Mouse (Mus musculus) left cerebral cortex, postnatal 4 days (tissue): Measurements from ENCODE around the gene Cenpx. TPM values are rescaled to one million over a fixed set of nuclear protein-coding genes. Genes with fewer than 3 reads are reported as not detected.

Experiments used
- DNase-seq: peaks from one replicate; pipeline ENCODE4 v3.0.0-alpha.2; 2022
- intact Hi-C: fragments of 180-260 bp; cut with DNase I; formaldehyde crosslinking; loops from one replicate; pipeline ENCODE4 v1.15.1; 2025
- total RNA-seq, 2 experiments: library from RNA; stranded (reverse); gene quantifications; 2 replicates each; pipeline ENCODE4 v1.2.3; 2021

Gene Cenpx
- total RNA-seq, 2 experiments from 2014 or later, result 31.2 to 35.1 TPM

DNA sequence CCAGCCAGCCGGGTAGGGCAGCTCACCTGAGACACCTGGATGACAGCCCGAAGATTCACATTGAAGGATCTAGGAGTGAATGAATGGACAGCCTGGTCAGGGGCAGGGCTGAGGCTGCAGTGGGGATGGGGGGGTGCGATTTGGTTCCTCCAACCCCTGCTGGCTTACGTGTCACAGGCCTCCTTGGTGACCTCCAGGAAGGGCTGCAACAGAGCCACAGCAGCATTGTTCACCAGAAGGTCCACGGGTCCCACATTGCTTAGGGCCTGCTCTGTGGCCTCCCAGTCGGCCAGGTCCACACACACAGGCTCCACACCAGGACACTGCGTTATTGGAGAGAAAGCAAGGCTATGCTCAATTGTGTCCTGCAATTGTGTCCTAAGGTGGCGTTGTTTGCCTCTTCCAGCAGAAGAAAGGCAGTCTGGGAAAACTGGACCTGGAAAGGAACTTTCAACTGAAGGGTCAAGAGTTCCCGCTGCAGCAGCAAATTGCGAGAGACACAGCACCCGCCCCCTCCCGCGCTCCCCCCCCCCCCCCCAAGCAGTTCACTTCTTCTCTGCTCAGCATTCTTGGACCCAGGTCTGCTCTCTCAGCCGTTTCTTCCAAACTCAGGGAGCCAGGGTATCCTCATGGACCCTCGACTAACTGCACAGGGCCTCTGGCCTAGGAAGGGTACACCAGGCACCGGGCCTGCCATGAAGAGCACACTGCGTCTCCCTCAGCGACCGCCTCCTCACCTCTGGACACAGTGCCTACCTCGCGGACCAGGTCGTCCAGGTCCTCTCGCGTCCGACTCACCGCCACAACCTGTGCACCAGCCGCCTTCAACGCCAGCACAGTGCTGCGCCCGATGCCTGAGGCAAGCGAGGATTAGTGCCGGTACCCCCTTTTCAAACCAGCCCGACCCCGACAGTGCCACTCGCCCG is 13.0 kb upstream of the Cenpx start:
- intact Hi-C loops, result no loop called here
- no peak for DNase-seq

DNA sequence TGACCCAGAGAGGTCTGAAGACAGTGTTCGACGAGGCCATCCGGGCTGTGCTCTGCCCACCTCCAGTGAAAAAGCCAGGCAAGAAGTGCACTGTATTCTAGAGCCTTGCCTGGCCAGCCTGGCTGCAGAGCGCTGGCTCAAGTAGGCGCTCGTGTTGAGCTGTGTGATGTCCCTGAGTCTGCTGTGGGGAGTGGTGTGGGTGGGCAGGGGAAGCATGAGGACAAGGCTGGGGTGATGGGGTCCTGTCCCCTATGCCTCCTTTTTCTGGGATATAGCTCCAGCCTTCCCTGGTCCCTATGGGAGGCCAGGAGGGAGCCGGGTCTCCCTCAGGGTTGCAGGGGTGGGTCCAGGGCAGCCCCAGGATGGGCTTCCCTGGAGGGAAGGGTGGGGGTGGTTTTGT is 10.0 kb upstream of the Cenpx start:
- intact Hi-C loops, result no loop called here
- DNase-seq, result no peak

DNA sequence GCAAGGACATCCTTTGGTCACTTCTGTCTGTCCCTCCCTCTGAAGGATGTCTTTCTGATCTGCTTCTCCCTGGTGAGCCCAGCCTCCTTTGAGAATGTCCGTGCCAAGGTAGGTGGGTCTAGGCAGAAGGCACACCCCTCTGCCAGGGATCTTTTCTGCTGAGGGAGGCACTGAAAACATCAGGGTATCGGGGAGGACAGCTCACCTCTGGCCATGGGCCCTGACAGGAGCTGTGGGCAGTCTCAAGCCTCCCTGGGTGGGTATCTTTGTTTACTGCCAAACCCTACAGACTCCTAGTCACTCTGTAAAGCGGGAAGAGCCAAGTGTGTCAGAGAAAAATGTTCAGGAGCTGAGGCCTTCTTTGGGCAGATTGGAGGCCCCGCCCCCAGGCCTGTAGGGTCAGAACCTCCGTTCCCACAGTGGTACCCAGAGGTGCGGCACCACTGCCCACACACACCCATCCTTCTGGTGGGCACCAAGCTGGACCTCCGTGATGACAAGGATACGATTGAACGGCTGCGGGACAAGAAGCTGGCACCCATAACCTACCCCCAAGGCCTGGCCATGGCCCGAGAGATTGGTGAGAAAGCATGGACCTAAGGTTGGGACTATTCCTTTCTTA is 9.3 kb upstream of the Cenpx start:
- DNase-seq, result no peak

DNA sequence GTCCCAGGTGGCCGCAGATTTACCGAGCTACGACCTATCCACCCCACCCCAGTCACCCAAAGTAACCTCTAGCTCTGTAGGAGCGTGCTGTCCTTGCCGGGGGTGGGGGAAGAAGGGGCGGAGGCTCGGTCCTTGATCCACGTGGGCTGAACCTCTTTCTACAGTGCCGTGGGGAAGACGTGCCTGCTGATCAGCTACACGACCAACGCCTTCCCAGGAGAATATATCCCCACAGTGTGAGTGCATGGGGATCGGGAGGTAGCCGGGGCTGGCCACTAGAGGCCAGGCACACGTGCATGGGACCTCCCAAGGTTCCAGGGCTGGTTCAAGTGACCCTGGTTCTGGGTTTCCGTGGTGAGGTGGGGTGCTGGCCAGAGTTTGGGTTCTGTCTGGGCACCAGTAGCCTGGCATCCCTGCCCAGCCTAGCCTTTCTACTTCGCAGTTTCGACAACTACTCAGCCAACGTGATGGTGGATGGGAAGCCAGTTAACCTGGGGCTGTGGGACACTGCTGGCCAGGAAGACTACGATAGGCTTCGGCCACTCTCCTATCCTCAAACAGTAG is 8.6 kb upstream of the Cenpx start:
- intact Hi-C loops, result no loop called here
- no peak for DNase-seq

More for the DNA sequence above, 9.3 kb upstream of the Cenpx start:
- intact Hi-C loops, result no loop called here

DNA sequence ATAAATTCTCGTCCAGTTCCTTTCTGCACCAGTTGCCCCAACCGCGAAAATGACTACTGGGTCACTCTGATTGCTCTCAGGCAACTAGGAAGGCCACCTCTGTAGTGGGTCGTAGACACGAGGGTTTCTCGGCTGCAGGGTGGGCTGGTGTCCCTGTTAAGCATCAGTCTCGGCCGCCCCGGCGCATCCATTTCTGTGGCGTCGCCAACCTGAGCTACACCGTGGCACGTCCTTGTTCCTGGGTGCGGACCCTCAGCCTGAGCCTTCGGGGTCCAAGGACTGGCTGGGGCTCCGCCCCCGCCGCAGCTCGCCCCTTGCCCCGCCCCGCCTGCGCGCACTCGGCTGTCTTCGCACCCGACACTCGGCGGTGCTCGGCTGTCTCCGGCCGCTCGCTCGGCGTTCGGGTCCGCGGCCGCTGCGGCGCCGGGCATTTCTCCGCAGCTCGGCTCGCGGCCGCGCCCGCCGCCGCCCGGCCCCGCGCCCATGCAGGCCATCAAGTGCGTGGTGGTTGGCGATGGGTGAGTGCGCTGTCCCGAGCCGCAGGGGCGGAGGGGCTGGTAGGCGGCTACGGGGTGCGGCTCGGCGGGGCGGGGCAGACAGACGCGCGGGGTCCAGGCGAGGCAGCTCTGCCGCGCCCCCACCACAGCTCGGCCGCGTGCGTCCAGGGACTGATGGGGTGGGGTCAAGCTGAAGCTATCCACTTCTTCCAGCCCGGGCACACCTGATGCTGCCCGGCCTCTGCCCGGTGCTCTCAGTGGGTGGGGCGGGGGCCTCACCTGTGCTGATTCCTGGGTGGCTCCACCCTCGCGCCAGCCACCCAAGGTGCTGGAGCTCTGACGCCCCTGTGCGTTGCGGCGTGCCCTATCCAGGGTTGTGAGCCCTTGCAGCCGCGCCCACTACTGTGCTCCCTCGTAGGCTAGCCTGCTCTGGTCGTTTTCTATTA is 7.9 kb upstream of the Cenpx start, which contains the start of gene Rac3:
Gene Rac3, plus strand, starts transcription at position 347 of the 943 bp plus-strand sequence.
- peak; percentile 82 for DNase-seq
- intact Hi-C loops, result loop anchor here (2.0 kb wide), 1 partner anchor 55 kb away; no protein-coding TSS in a partner anchor

DNA sequence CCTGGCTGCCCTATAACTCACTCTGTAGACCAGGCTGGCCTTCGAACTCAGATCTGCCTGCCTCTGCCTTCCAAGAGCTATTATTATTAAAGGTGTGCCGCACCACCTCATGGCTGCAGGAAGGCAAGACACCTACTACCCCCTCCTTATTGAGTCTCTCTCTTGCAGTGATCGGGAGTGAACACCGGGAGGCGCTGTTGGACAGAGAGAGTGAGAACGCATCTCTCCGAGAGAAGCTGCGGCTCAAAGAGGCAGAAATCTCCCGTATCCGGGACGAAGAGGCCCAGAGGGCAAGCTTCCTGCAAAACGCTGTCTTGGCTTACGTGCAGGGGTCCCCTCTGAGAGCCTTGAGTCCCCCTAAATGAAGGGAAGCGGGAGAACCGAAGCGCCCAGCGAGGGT is 6.9 kb upstream of the Cenpx start:
- intact Hi-C loops, result loop anchor here (2.0 kb wide), 1 partner anchor 56 kb away; no protein-coding TSS in a partner anchor
- DNase-seq, result peak; percentile 93

DNA sequence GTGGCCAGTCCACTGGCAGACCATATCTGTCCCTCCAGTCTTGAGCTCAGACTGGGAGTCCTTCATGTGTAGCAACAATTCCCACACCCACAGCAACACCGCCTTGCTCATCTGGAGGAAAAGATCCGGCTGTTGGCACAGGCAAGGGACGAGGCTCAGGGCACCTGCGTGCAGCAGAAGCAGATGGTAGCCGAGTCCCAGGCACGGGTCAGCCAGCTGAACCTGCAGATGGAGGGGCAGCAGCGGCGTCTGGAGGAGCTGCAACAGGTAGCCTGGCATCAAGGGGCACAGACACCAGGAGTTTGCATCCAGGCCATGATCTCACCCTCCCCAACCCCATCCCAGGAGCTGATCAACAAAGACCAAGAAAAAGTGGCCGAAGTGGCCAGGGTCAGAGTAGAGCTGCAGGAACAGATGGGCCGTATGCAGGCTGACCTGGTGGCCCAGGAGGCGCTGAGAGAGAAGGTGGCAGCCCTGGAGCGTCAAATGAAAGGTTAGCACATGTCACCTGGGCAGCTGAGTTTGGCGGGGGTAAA is 6.4 kb upstream of the Cenpx start:
- no peak for DNase-seq
- intact Hi-C loops, result loop anchor here (2.0 to 10.0 kb wide), 2 partner anchors 57 to 95 kb away; partner anchors contain the start of gene Sirt7

DNA sequence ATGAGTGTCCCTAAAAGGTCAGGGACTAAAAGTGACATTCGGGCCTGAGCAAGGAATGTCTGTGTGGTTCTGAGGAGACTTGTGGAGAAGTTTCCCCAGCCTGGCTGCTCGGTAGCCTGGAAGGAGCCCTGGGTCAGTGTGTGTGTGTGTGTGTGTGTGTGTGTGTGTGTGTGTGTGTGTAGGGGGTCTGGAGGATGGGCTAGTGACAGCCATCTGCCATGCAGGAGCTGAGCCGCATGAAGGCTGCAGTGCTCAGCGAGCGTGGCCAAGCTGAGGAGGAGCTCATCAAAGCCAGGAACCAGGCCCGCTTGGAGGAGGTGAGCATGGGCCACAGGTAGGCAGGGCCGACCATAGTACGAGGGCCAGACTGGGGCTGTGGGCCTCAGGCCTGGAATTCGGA is 5.7 kb upstream of the Cenpx start:
- DNase-seq, result no peak

DNA sequence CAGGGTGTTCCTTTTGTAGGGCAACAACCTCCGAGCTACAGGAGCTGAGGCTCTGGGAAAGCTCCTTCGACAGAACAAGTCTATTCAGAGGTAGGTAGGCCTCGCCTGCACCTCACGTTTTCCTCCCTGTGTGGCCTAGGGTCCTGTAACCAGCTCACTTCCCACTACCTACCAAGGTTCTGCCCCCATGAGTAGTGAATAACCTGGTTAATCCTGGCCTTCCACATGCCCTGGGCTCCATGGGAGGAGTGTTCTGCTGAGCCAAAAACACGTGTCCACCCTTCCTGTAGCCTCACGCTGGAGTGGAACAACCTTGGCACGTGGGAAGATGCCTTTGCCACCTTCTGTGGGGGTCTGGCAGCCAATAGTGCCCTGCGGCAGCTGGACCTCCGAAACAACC is 1.6 kb upstream of the Cenpx start:
- intact Hi-C loops, result loop anchor here (10.0 kb wide), 1 partner anchor 90 kb away; the partner anchor contains the start of gene Sirt7
- DNase-seq, result no peak

More for the DNA sequence above, 5.7 kb upstream of the Cenpx start:
- intact Hi-C loops, result loop anchor here (10.0 kb wide), 1 partner anchor 94 kb away; the partner anchor contains the start of gene Sirt7

DNA sequence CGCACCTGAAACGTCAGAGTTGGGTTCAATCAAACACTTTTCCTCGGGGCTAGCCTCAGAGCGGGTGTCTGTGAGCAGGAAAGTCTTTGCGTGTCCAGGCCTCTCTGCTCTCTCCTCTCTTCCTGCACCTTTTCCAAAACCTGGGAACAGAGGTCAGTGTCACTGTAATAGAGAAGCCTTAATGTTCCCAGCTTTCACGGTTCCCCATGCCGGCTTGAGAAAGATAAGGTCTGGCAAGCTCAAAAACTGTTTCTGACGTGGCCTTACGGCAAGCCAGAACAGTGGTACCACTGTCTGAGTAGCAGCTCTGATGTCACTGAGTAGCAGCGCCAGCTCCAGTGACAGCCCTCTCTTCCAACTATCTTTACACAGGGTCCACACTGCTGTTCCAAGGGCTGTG is 1.0 kb upstream of the Cenpx start:
- intact Hi-C loops, result loop anchor here (5.0 to 10.0 kb wide), 2 partner anchors 52 to 90 kb away; partner anchors contain the start of genes Notum and Sirt7
- no peak for DNase-seq

DNA sequence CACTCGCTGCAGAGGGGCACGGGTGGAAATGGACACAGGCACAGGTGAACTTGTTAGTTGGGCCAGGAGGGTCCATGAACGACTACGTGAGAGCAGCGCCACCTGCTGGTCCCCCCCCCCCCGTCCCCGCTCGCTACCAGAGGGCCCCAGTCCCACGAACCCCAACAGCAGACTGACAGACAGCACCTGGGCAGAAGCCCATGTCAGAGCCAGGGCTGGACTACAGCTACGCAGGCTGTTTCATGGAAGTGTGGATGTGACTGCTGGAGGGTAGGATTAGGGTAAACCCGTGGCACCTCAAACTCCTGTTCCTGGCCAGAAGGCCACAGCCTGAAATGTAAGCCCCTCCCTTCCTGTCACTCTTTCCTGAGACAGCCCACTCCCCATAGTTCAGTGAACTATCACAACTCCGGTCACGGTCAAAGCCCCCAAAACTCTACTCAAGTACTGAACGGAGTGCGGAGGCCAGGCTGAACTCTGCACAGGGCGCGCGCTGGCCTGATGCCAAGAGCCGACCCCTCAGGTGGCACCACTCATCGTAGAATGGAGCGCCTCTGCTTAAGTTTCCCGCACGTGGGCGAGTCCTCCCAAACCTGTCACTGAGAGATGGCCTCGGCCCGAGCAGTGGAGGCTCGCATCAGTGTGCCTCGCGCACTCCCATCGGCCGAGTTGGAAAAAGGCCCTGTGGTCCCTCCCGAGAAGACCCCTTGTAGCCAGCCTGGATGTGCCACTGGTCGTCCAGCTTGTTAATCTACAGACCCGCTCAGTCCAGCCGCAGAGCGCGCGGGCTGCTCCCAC is 568 bp downstream of the Cenpx start:
- DNase-seq, result peak; percentile 62
- intact Hi-C loops, result loop anchor here (5.0 to 10.0 kb wide), 2 partner anchors 51 to 88 kb away; partner anchors contain the start of genes Notum and Sirt7

DNA sequence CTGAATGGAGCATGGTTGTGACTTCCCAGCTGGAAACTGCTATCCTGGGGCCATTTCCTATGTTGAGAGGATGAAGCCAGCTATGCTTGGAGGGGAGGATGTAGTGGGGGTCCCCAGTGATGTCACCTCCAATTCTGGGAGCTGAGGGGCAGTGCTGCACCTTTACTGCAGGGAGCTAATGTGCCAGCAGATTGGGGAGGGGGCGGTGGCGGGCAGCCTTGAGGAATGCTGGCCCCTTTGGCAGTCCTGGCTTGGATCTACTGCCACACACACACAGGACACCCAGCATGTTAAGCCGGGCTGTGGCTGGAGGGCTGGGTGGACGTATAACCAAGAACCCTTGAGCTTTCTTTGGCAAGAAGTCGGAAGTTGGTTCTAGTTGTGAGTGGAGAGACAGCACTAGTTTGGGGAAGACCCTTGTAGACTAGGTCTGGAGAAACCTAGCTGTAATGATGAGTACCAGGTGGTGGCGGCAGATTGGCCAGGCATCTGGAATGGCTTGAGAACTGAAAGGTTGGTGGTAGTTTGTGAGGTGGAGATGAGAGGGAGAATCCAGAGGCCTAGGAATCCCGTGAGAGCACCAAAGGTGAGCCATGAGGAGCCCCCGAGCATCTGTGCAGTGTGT is 1.4 kb downstream of the Cenpx start:
- intact Hi-C loops, result loop anchor here (5.0 to 10.0 kb wide), 2 partner anchors 50 to 87 kb away; partner anchors contain the start of genes Notum and Sirt7
- DNase-seq, result no peak

DNA sequence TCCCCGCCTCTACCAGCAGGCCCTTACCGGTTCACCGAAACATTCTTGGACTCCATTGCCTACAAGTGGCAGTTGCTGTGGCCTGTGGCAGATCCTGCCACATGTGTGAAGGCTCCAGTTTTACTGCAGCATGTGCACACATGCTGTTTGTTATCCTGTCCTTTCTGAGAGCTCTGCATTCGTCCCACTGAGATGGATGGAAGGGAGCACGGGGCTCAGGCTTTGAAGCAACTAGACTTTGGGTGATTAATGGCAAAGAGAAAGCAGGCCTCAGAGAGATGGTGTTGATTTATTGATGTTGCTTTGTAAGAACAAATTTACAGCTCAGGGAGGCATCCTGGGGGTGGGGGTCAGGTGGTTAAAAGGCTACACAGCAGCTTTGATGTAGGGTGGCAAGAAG is 2.9 kb downstream of the Cenpx start:
- DNase-seq, result no peak
- intact Hi-C loops, result loop anchor here (5.0 to 10.0 kb wide), 2 partner anchors 48 to 86 kb away; partner anchors contain the start of genes Notum and Sirt7

DNA sequence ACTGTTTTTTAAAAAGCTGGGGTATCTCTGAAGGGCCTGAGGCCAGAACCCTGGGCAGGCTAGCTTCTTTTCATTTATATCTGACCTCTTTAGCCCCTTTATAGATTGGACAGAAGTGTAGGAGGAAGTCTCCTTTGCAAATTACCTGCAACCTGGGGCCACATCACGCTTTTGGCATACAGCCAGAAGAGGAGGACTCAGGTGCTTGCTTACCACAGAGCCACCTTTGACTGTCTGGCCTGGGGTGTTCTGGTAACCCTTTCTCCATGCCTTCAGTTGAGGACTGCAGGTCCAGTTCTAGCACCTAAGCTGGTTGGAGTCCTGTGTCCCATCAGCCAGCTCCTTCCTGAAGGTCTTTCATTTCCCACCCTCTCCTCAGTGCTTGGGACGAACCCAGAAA is 4.0 kb downstream of the Cenpx start:
- intact Hi-C loops, result no loop called here
- DNase-seq, result no peak

DNA sequence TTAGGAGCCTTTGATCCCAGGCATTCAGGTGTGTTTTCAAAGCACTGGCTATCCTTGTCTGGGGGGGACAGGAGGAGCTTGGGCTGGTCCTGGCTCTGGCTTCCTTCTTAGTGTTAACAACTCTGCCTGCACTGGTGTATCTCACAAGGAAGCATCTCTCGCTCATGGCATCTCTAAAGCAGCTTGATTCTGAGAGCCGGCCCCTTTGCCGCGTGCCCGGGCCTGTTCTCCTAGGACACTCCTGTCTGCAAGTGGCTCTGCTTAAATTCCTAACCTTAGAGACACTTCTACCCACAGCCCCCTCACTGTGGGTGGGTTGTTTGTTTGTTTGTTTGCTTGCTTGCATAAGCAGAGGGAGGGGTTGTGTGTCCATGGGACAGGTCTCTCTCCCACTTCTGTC is 5.6 kb downstream of the Cenpx start:
- intact Hi-C loops, result no loop called here
- DNase-seq, result no peak

DNA sequence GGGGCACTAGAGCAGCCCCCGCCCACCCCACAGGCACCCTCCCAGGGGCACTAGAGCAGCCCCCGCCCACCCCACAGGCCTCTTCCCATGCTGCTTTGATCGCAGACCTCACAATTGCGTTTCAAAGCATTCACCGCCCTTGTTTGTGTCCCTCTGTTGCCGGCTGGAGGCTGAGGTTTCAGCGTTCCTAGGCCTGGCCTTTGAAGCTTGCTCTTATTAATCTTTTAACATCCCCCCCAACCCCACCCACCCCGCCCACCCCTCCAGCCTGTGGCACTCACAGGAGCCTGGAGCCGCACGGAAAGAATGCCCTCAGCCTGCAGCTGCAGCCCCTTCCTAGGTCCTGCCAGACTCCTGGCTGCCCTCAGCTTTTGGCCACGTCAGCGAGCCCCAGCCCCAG is 6.3 kb downstream of the Cenpx start:
- intact Hi-C loops, result no loop called here
- no peak for DNase-seq

DNA sequence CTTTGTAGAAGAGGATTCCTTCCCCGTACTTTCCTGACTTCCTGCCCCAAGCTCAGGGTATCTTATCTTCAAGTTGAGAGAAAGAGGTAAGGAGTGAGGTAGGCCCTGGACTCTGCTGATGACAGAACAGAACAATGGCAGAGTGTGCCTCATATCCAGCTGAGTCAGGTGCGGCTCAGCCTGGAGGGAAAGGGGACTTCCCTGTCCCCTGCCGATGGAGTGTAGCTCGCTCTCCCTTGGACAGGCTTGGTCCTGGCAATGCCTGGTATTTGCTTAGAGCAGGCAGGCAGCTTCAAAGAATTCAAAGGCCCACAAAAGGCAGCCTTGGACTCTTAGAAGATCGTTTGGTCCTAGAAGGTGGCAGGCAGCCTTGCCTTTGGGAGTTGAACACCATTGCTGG is 7.4 kb downstream of the Cenpx start:
- DNase-seq, result no peak
- intact Hi-C loops, result no loop called here
